Mouse (Mus musculus) spleen, postnatal 10 days (tissue): ENCODE results near the gene E2f6.

Source experiments
- DNase-seq, 2 experiments: peaks; one replicate each; pipeline ENCODE4 v3.0.0; 2021 to 2022; ENCODE audit warnings: low spot score in 2 of 2

E2f6 gene

GRCm38 (mm10) chr12:16800259-16800958, 10.4 kb upstream of the E2f6 start, which contains the start of gene Greb1:
Greb1 (minus strand) TSS chr12:16800886.
- DNase-seq, result no peak

- DNase-seq, result no peak
These were observed 9.8 kb upstream of the E2f6 start for GRCm38 (mm10) chr12:16800959-16801315.

- DNase-seq, result no peak
These were observed 7.4 kb upstream of the E2f6 start for GRCm38 (mm10) chr12:16803237-16803955.

GRCm38 (mm10) chr12:16803956-16804430, 6.8 kb upstream of the E2f6 start:
- no peak for DNase-seq

GRCm38 (mm10) chr12:16805511-16805910, 5.3 kb upstream of the E2f6 start:
- DNase-seq, result peak; percentile 62 to 84

- peak in 1 of 2 experiments; percentile 35 for DNase-seq
These were observed 2.7 kb upstream of the E2f6 start for GRCm38 (mm10) chr12:16808045-16808444.

- DNase-seq, result no peak
These were observed 714 bp downstream of the E2f6 start for GRCm38 (mm10) chr12:16811477-16811876.

- no peak for DNase-seq
These were observed 6.4 kb downstream of the E2f6 start for GRCm38 (mm10) chr12:16817147-16817546.

- no peak for DNase-seq
These were observed 7.8 kb downstream of the E2f6 start for GRCm38 (mm10) chr12:16818513-16818912.

- no peak for DNase-seq
These were observed 10.0 kb downstream of the E2f6 start for GRCm38 (mm10) chr12:16820761-16821160.

GRCm38 (mm10) chr12:16822181-16822734, 11.5 kb downstream of the E2f6 start:
- DNase-seq, result no peak

GRCm38 (mm10) chr12:16823701-16824100, 12.9 kb downstream of the E2f6 start:
- DNase-seq, result no peak

- DNase-seq, result peak in 1 of 2 experiments; percentile 40
These were observed 17.7 kb downstream of the E2f6 start for GRCm38 (mm10) chr12:16828505-16828904.

GRCm38 (mm10) chr12:16829785-16830184, 19.0 kb downstream of the E2f6 start:
- no peak for DNase-seq

- no peak for DNase-seq
These were observed 20.3 kb downstream of the E2f6 start for GRCm38 (mm10) chr12:16831071-16831470.

- DNase-seq, result no peak
These were observed 23.9 kb downstream of the E2f6 start for GRCm38 (mm10) chr12:16834701-16835100.

GRCm38 (mm10) chr12:16836188-16836587, 25.4 kb downstream of the E2f6 start:
- DNase-seq, result no peak

GRCm38 (mm10) chr12:16837766-16838165, 27.0 kb downstream of the E2f6 start:
- no peak for DNase-seq

GRCm38 (mm10) chr12:16840842-16841782, 30.3 kb downstream of the E2f6 start:
- no peak for DNase-seq

- no peak for DNase-seq
These were observed 34.1 kb downstream of the E2f6 start for GRCm38 (mm10) chr12:16844623-16845592.
